Mouse (Mus musculus) gastrocnemius, postnatal 14 days (tissue): ENCODE measurements around the gene Naf1. TPM values are rescaled to one million over a fixed set of nuclear protein-coding genes. Genes with fewer than 3 reads are reported as not detected.
A peak's percentile ranks its signal among the peaks of the same experiment; 100 is the strongest.

Source experiments
- DNase-seq: peaks from one replicate; pipeline ENCODE4 v3.0.0; 2021; ENCODE audit warnings: mixed read lengths
- intact Hi-C: fragments of 180-260 bp; cut with DNase I; formaldehyde crosslinking; loops from one replicate; pipeline ENCODE4 v1.15.1; 2025; ENCODE audit warnings: low total_unique reads
- long read RNA-seq, 2 experiments: library from polyadenylated mRNA; stranded (forward); transcript quantifications; one replicate each; pipeline ENCODE4 v2.0.0; 2021
- total RNA-seq, 2 experiments: library from RNA; stranded (reverse); gene quantifications; 2 replicates each; pipeline ENCODE4 v1.2.3; 2021

Naf1 gene
- total RNA-seq, result 1 to 10 TPM; 3.0 to 3.3 TPM
- long read RNA-seq, experiment 1, result 0 reads
- long read RNA-seq, experiment 2, partial matches to known transcripts, result 0 of 1 reads
- long read RNA-seq, experiment 2, other reads (novel, unspliced or antisense), result 0 of 1 reads

GRCm38 (mm10) chr8:66860023-66860422 lies at the start of gene Naf1:
Naf1 (plus strand) TSS chr8:66860217.
- DNase-seq, result peak; percentile 90
- intact Hi-C loops, result no loop called here

- intact Hi-C loops, result no loop called here
- peak; percentile 31 for DNase-seq
These were observed 1.0 kb downstream of the Naf1 start for GRCm38 (mm10) chr8:66860921-66861588.

GRCm38 (mm10) chr8:66861589-66862500 lies 1.8 kb downstream of the Naf1 start:
- intact Hi-C loops, result no loop called here
- DNase-seq, result no peak

- no peak for DNase-seq
- intact Hi-C loops, result no loop called here
These were observed 3.7 kb downstream of the Naf1 start for GRCm38 (mm10) chr8:66863761-66864160.

GRCm38 (mm10) chr8:66865120-66865519 lies 5.1 kb downstream of the Naf1 start:
- no peak for DNase-seq
- intact Hi-C loops, result no loop called here

- intact Hi-C loops, result no loop called here
- no peak for DNase-seq
These were observed 7.7 kb downstream of the Naf1 start for GRCm38 (mm10) chr8:66867679-66868078.

GRCm38 (mm10) chr8:66869211-66869932 lies 9.4 kb downstream of the Naf1 start:
- DNase-seq, result no peak
- intact Hi-C loops, result no loop called here

DNA sequence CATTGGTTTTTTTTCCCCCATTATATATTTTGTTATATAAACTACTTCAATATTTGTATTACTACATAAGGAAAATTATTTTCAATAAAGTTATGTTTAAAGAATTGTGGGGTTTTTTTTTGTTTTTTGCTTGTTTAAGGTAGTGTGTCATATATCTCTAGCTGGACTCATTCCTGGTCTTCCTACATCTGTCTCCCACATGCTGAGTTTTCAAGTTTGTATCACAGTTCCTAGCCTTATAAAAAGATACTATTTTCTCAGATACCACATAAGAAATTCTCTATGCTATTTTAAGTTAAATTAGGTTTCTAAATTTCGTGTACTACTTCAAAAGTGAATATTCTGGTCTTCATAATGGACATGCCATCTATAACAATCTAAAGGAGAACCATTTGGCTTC lies 23.8 kb downstream of the Naf1 start:
- no peak for DNase-seq
- intact Hi-C loops, result no loop called here

DNA sequence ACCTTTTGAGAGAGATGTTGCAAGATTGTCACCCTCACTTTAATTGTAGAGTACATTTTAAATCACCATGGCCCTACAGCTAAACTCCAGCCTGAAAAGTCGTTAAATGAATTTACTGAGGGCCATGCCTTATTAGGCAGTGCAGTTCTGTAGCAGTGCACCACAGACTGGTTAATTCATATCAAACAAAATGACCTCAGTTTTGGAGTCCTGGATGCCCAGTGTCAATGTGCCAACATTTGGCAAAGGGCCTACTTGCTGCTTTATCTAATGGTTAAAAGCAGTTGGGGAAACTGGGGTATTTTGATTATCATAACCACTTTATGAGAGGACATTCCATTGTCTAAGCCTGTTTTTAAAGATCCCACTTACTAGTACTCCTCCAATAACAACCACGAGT lies 31.9 kb downstream of the Naf1 start:
- intact Hi-C loops, result no loop called here
- no peak for DNase-seq

- intact Hi-C loops, result no loop called here
- no peak for DNase-seq
These were observed 45.0 kb downstream of the Naf1 start for GRCm38 (mm10) chr8:66905000-66905399.

DNA sequence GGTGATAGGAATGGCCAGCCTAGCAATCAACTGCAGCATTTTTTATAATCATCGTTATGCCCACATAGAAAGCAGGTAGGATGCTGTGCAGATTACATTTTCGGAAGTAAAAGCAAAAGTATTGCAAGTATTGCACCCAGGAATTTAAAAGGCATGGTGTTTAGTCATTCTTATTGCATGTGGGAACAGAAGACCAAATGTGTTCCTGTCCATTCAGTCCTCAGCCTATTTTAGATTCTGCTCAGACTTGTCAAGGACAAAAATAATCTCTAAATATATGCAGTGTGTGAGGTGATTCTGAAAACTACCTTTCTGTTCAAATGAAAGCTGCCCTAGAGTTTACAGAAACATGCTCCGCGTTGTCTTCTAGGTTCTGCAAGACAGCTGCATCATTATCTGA lies 45.5 kb downstream of the Naf1 start:
- DNase-seq, result no peak
- intact Hi-C loops, result no loop called here

- intact Hi-C loops, result no loop called here
- no peak for DNase-seq
These were observed 46.1 kb downstream of the Naf1 start for GRCm38 (mm10) chr8:66906116-66906515.

DNA sequence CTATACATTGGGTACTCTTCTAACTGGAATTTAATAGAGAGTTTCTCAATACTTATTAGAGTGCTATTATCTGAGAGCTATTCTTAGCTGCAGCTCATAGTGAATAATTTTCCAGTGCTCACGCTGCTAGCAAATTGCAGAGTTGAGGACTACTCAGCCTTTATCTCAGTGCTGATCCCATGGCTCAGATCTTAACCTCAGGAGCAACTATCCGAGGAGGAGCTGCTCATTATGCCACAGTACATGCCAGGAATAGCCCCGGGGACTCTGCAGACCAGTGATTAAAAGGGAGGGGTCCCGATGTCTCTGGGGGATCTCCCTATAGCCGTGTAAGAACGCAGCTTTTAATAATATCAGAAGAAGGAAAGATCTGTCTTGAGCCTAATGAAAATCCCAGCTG lies 50.7 kb downstream of the Naf1 start:
- no peak for DNase-seq
- intact Hi-C loops, result no loop called here

DNA sequence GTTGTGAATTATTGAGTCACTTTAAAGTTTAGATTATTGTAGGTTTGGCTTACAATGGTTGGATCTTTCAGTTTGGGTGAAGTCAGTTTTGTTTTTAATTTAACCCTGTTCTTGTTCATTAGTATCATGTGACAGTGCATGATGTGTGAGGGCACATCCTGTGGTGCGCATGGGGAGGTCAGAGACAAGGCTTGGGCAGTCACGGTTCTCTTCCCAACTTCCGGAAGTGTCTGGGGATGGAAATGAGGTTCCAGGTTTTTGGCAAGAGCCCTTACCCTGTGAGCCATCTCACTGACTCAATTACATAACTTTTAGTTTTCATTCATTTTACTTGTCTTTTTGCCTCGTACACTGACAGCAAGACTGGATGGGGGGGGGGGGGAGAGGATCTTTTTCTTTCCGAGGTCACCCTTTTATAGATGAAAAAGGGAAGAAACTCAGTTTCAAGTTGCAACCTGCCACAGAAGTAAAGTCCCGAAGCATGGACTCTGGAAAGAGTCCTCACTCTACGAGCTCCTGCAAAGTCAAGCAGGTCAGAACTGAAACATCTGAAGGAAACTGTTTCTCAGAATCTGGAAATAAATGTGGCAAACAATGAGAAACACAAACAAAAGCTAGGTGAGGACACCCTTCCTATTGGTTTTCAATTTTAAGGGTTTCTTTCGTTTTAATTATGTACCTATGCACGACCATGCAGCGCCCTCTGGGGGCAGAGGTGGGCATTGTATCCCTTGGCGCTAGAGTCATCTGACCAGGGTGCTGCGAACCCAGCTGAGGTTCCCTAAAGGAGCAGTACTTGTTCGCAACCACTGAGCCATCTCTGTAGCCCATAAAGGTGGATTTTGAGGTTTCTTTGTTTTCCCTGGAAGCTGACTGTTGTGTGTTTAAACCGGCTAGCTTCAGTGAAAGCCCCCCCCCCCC lies 53.9 kb downstream of the Naf1 start:
- DNase-seq, result peak; percentile 21
- intact Hi-C loops, result no loop called here

GRCm38 (mm10) chr8:66916056-66916455 lies 56.0 kb downstream of the Naf1 start:
- intact Hi-C loops, result no loop called here
- DNase-seq, result no peak

GRCm38 (mm10) chr8:66917695-66918467 lies 57.9 kb downstream of the Naf1 start:
- no peak for DNase-seq
- intact Hi-C loops, result no loop called here

- intact Hi-C loops, result no loop called here
- no peak for DNase-seq
These were observed 58.5 kb downstream of the Naf1 start for GRCm38 (mm10) chr8:66918471-66918870.

DNA sequence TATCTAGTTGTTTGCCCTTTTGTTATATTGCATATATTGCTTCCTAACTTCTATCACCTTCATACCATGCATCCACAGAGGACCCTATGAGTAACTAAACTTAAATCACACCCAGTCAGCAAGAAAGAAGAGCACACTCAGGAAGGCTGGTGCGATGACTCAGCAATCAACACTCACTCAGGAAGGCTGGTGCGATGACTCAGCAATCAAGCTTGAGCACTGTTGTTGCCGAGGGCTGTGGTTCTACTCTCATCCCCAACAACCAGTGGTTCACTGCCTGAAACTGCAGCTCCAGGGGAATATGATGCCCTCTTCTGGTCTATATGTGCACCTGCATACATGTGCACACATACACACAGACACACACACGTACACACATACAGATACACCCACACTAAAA lies 73.7 kb downstream of the Naf1 start:
- intact Hi-C loops, result no loop called here
- DNase-seq, result no peak
